Mouse (Mus musculus) ES-Bruce4 (cell line): ENCODE measurements around the gene Eno4. TPM values are rescaled to one million over a fixed set of nuclear protein-coding genes. Genes with fewer than 3 reads are reported as not detected.
"Not testable (repeated sequence)": the region's sequence is repeated elsewhere in the genome, so short reads cannot be mapped to it uniquely, and the experiment has no call there.

ENCODE experiments used
- H3K27ac ChIP-seq: 2 replicates; pipeline ENCODE4 v1.5.1; 2012; ENCODE audit warnings: low read length, inconsistent platforms; ENCODE audit not compliant: insufficient read depth
- H3K27me3 ChIP-seq: 2 replicates; pipeline ENCODE4 v1.6.1; 2012; ENCODE audit warnings: mild to moderate bottlenecking, low read length, inconsistent platforms; ENCODE audit not compliant: control insufficient read depth, poor library complexity, insufficient read depth, severe bottlenecking
- H3K36me3 ChIP-seq: 2 replicates; pipeline ENCODE4 v1.6.1; 2012; ENCODE audit warnings: inconsistent platforms, mild to moderate bottlenecking, low read length, moderate library complexity; ENCODE audit not compliant: control insufficient read depth, poor library complexity, insufficient read depth, severe bottlenecking
- H3K4me1 ChIP-seq: one replicate; pipeline ENCODE4 v1.8.1; 2011; ENCODE audit warnings: low read length; ENCODE audit not compliant: control insufficient read depth, insufficient read depth
- H3K4me3 ChIP-seq: 2 replicates; pipeline ENCODE4 v1.5.1; 2011; ENCODE audit warnings: low read depth, mild to moderate bottlenecking, low read length
- H3K9ac ChIP-seq: 2 replicates; pipeline ENCODE4 v1.6.1; 2012; ENCODE audit warnings: low read depth, mild to moderate bottlenecking, inconsistent platforms; ENCODE audit not compliant: poor library complexity, severe bottlenecking
- H3K9me3 ChIP-seq: replicated peaks from 2 replicates; pipeline ENCODE4 v1.6.1; 2012; ENCODE audit warnings: mild to moderate bottlenecking, low read length, inconsistent platforms; ENCODE audit not compliant: control insufficient read depth, poor library complexity, insufficient read depth, severe bottlenecking
- CTCF ChIP-seq: IDR thresholded peaks from one replicate; pipeline ENCODE4 v1.8.1; 2011; ENCODE audit warnings: low read depth, low read length
- EP300 ChIP-seq: IDR thresholded peaks from 2 replicates; pipeline ENCODE4 v1.6.1; 2011; ENCODE audit warnings: low read depth, low read length; ENCODE audit not compliant: insufficient read depth
- POLR2A ChIP-seq: IDR thresholded peaks from one replicate; pipeline ENCODE4 v1.8.1; 2011; ENCODE audit warnings: low read length; ENCODE audit not compliant: insufficient read depth
- polyA plus RNA-seq: library from polyadenylated mRNA; stranded (reverse); fragments of >200 nt; gene quantifications from 2 replicates; pipeline ENCODE4 v1.2.4, GENCODE M21; 2011; ENCODE audit warnings: low read depth; ENCODE audit not compliant: missing spikeins, insufficient read depth, insufficient read length

The Eno4 gene
- 1.1 and 1.9 TPM in 2 replicates for polyA plus RNA-seq

GRCm38 (mm10) chr19:58942841-58943828, at the start of gene Eno4, which contains the start of gene Hspa12a:
TSS of gene Eno4 (plus strand) at chr19:58943425.
TSS of gene Hspa12a (minus strand) at chr19:58943654.
- Histone ChIP-seq H3K27ac (no peak within 1 kb of the TSS), H3K9me3 (no peaks in the 10 kb centered on the region), H3K4me1 (peaks cover 3% of the 10 kb centered on the region), H3K27me3 (no peaks in the 10 kb centered on the region), H3K36me3 (no peaks in the 10 kb centered on the region), H3K9ac (peak within 1 kb of the TSS; percentile 50), H3K4me3 (peak within 1 kb of the TSS; percentile 85)
- TF ChIP-seq POLR2A = peak; percentile 93
- TF ChIP-seq EP300 = 0 out of 2 replicates have a peak, but pooled peaks have one; percentile 2
- TF ChIP-seq CTCF = no peak

DNA sequence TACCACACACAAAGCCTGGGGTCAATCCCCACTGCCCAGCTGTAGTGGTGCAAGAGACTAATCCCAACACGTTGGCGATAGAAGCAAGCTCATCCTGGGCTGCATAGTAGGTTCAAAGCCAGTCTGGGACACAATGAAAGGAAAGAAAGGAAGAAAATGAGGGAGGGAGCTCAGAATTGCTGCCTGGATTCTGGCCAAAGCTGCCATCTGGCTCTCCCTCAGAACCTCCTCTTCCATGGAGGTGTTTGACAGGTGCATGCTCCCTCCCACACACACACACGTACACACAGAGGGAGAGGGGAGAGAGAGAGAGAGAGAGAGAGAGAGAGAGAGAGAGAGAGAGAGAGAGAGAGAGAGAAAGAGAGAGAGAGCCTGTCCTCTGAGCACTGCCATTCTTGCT, 47.0 kb upstream of the Eno4 start:
- TF ChIP-seq CTCF (no peak), EP300 (no peak), POLR2A (no peak)
- H3K36me3 ChIP-seq = no peaks in the 10 kb centered on the region
- H3K4me3 ChIP-seq = no peak overlapping the region
- H3K27ac ChIP-seq = no peak overlapping the region
- H3K9ac ChIP-seq = no peak overlapping the region
- peaks cover 17% of the 10 kb centered on the region for H3K9me3 ChIP-seq
- no peaks in the 10 kb centered on the region for H3K27me3 ChIP-seq
- no peaks in the 10 kb centered on the region for H3K4me1 ChIP-seq

GRCm38 (mm10) chr19:58900471-58900870, 42.8 kb upstream of the Eno4 start:
- H3K36me3 ChIP-seq, H3K9ac ChIP-seq, H3K4me3 ChIP-seq, H3K27me3 ChIP-seq, H3K4me1 ChIP-seq, H3K27ac ChIP-seq: not testable (repeated sequence)
- peaks cover 17% of the 10 kb centered on the region for H3K9me3 ChIP-seq

DNA sequence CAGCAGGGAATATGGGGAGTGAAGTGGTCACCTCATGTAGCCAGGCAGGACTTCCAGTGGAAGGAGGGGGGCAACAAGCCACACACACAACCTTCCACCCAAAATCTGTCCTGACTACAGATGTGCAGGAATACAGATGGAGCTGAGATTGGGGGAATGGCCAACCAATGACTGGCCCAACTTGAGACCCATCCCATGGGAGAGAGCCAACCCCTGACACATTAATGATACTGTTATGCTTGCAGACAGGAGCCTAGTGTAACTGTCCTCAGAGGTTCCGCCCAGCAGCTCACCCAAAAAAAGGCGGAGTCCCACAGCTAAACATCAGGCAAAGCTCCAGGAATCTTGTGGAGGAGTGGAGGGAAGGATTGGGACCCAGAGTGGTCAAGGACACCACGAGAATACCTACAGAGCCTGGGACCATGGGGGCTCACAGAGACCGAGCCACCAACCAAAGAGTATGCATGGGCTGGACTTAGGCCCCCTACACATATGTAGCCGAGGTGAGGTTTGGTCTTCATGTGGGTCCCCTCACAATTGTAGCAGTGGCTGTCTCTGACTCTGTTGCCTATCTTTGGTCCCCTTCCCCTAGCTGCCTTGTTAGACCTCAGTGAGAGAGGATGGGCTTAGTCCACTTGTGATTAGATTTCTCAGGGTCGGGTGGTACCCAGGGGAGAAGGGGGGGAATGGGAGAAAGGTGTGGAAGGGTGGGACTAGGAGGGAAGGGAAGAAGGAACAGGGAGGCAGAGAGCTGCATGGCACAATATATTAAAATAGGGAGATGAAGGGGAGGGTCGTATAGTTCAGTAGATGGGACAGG, 39.9 kb upstream of the Eno4 start:
- H3K9me3 ChIP-seq = peaks cover 4% of the 10 kb centered on the region
- TF ChIP-seq CTCF (no peak), POLR2A (no peak), EP300 (no peak)
- no peaks in the 10 kb centered on the region for H3K4me1 ChIP-seq
- no peak overlapping the region for H3K9ac ChIP-seq
- no peak overlapping the region for H3K4me3 ChIP-seq
- no peak overlapping the region for H3K27ac ChIP-seq
- H3K27me3 ChIP-seq = no peaks in the 10 kb centered on the region
- H3K36me3 ChIP-seq = no peaks in the 10 kb centered on the region

GRCm38 (mm10) chr19:58903899-58904327, 39.3 kb upstream of the Eno4 start:
- no peak overlapping the region for H3K27ac ChIP-seq
- H3K36me3 ChIP-seq = no peaks in the 10 kb centered on the region
- no peak for TF ChIP-seq EP300
- peak; percentile 90 for TF ChIP-seq CTCF
- no peaks in the 10 kb centered on the region for H3K27me3 ChIP-seq
- H3K9me3 ChIP-seq = no peaks in the 10 kb centered on the region
- H3K9ac ChIP-seq = no peak overlapping the region
- peak overlapping the region; percentile 37 for H3K4me3 ChIP-seq
- H3K4me1 ChIP-seq = no peaks in the 10 kb centered on the region

- Histone ChIP-seq H3K9me3 (no peaks in the 10 kb centered on the region), H3K9ac (no peak overlapping the region), H3K4me3 (no peak overlapping the region), H3K27me3 (no peaks in the 10 kb centered on the region), H3K4me1 (no peaks in the 10 kb centered on the region), H3K36me3 (no peaks in the 10 kb centered on the region), H3K27ac (no peak overlapping the region)
- TF ChIP-seq CTCF (peak; percentile 12), EP300 (no peak)
Observed at GRCm38 (mm10) chr19:58906685-58907084, 36.5 kb upstream of the Eno4 start.
